Mouse (Mus musculus) embryonic fibroblast, embryonic 13.5 days (primary cell): ENCODE measurements at regions not wholly inside any gene's neighbourhood (a gene's known extent, or its start where the extent isn't known, plus 50 kb on each side); places are given as distances from the start of the nearest gene placed in this dataset.

ENCODE experiments used
- H3K27ac ChIP-seq: 2 replicates; pipeline ENCODE4 v1.5.1; 2012; ENCODE audit warnings: low read length, control low read depth, inconsistent platforms; ENCODE audit not compliant: insufficient read depth
- H3K4me1 ChIP-seq: 2 replicates; pipeline ENCODE4 v1.6.1; 2011; ENCODE audit warnings: low read length; ENCODE audit not compliant: control insufficient read depth, insufficient read depth
- H3K4me3 ChIP-seq: 2 replicates; pipeline ENCODE4 v1.5.1; 2011; ENCODE audit warnings: mild to moderate bottlenecking, control low read depth, low read length; ENCODE audit not compliant: insufficient read depth
- CTCF ChIP-seq: IDR thresholded peaks from 2 replicates; pipeline ENCODE4 v1.5.1; 2011; ENCODE audit warnings: mild to moderate bottlenecking, control low read depth, low read length, moderate library complexity, borderline replicate concordance; ENCODE audit not compliant: insufficient read depth
- POLR2A ChIP-seq: IDR thresholded peaks from 2 replicates; pipeline ENCODE4 v1.6.1; 2011; ENCODE audit warnings: low read depth, mild to moderate bottlenecking, control low read depth, low read length, moderate library complexity

GRCm38 (mm10) chr19:56131556-56131955 is 155.4 kb upstream of the Habp2 start:
- Histone ChIP-seq H3K4me3 (no peak overlapping the region), H3K4me1 (no peaks in the 10 kb centered on the region), H3K27ac (no peak overlapping the region)
- no peak for TF ChIP-seq POLR2A
- no peak for TF ChIP-seq CTCF

GRCm38 (mm10) chr19:56132911-56133562 is 153.9 kb upstream of the Habp2 start:
- TF ChIP-seq CTCF (no peak), POLR2A (no peak)
- no peaks in the 10 kb centered on the region for H3K4me1 ChIP-seq
- H3K4me3 ChIP-seq: no peak overlapping the region
- H3K27ac ChIP-seq: no peak overlapping the region

GRCm38 (mm10) chr19:56133565-56133964 is 153.4 kb upstream of the Habp2 start:
- no peak overlapping the region for H3K4me3 ChIP-seq
- TF ChIP-seq CTCF (no peak), POLR2A (no peak)
- H3K4me1 ChIP-seq: no peaks in the 10 kb centered on the region
- H3K27ac ChIP-seq: no peak overlapping the region

GRCm38 (mm10) chr19:56134081-56134818 is 152.7 kb upstream of the Habp2 start:
- TF ChIP-seq POLR2A (no peak), CTCF (peak; percentile 99)
- Histone ChIP-seq H3K4me1 (no peaks in the 10 kb centered on the region), H3K4me3 (no peak overlapping the region), H3K27ac (no peak overlapping the region)

- Histone ChIP-seq H3K4me1 (no peaks in the 10 kb centered on the region), H3K27ac (no peak overlapping the region), H3K4me3 (no peak overlapping the region)
- no peak for TF ChIP-seq CTCF
Measured at GRCm38 (mm10) chr19:56135306-56135928, 151.5 kb upstream of the Habp2 start.

- TF ChIP-seq CTCF (no peak), POLR2A (no peak)
- no peak overlapping the region for H3K4me3 ChIP-seq
- H3K4me1 ChIP-seq: no peaks in the 10 kb centered on the region
- no peak overlapping the region for H3K27ac ChIP-seq
Measured at GRCm38 (mm10) chr19:56140540-56140939, 146.4 kb upstream of the Habp2 start.

- no peaks in the 10 kb centered on the region for H3K4me1 ChIP-seq
- H3K27ac ChIP-seq: no peak overlapping the region
- TF ChIP-seq CTCF (no peak), POLR2A (no peak)
- H3K4me3 ChIP-seq: no peak overlapping the region
Measured at GRCm38 (mm10) chr19:56144221-56144620, 142.7 kb upstream of the Habp2 start.

- H3K27ac ChIP-seq: no peak overlapping the region
- H3K4me3 ChIP-seq: no peak overlapping the region
- TF ChIP-seq CTCF (no peak), POLR2A (no peak)
- H3K4me1 ChIP-seq: no peaks in the 10 kb centered on the region
Measured at GRCm38 (mm10) chr19:56157120-56157519, 129.8 kb upstream of the Habp2 start.

- H3K4me3 ChIP-seq: no peak overlapping the region
- no peak for TF ChIP-seq CTCF
- no peak for TF ChIP-seq POLR2A
- no peak overlapping the region for H3K27ac ChIP-seq
- no peaks in the 10 kb centered on the region for H3K4me1 ChIP-seq
Measured at GRCm38 (mm10) chr19:56162156-56162555, 124.8 kb upstream of the Habp2 start.

- Histone ChIP-seq H3K4me3 (no peak overlapping the region), H3K27ac (peak overlapping the region; percentile 53), H3K4me1 (peaks cover 9% of the 10 kb centered on the region)
- TF ChIP-seq CTCF (no peak), POLR2A (no peak)
Measured at GRCm38 (mm10) chr19:56169133-56169997, 117.6 kb upstream of the Habp2 start.
